Mouse (Mus musculus) neural tube, embryonic 15.5 days (tissue): ENCODE results near the gene Snrpf. TPM values are rescaled to one million over a fixed set of nuclear protein-coding genes. Genes with fewer than 3 reads are reported as not detected.

Experiments
- ATAC-seq: fragments of 200-750 bp; cut with Nextera tagmentation; 2 replicates; pipeline ENCODE4 v1.8.0; 2017; ENCODE audit warnings: mild to moderate bottlenecking, moderate TSS enrichment, moderate library complexity; ENCODE audit not compliant: low FRiP score
- H3K27ac ChIP-seq: fragments of 300-500 bp; sonication (generic); replicated peaks from 2 replicates; pipeline ENCODE4 v1.5.1; 2015; ENCODE audit warnings: mild to moderate bottlenecking, inconsistent platforms
- H3K27me3 ChIP-seq: fragments of 300-500 bp; sonication (generic); replicated peaks from 2 replicates; pipeline ENCODE4 v1.6.1; 2015; ENCODE audit warnings: inconsistent platforms
- H3K36me3 ChIP-seq: fragments of 300-500 bp; sonication (generic); 2 replicates; pipeline ENCODE4 v1.6.1; 2015; ENCODE audit warnings: inconsistent platforms
- H3K4me1 ChIP-seq: fragments of 300-500 bp; sonication (generic); 2 replicates; pipeline ENCODE4 v1.6.1; 2015; ENCODE audit warnings: inconsistent platforms
- H3K4me2 ChIP-seq: fragments of 300-500 bp; sonication (generic); 2 replicates; pipeline ENCODE4 v1.6.1; 2015; ENCODE audit warnings: inconsistent platforms, mild to moderate bottlenecking, moderate library complexity
- H3K4me3 ChIP-seq: fragments of 300-500 bp; sonication (generic); replicated peaks from 2 replicates; pipeline ENCODE4 v1.5.1; 2015; ENCODE audit warnings: mild to moderate bottlenecking, inconsistent platforms
- H3K9ac ChIP-seq: fragments of 300-500 bp; sonication (generic); replicated peaks from 2 replicates; pipeline ENCODE4 v1.6.1; 2015; ENCODE audit warnings: mild to moderate bottlenecking, inconsistent platforms
- H3K9me3 ChIP-seq: fragments of 300-500 bp; sonication (generic); replicated peaks from 2 replicates; pipeline ENCODE4 v1.6.1; 2016; ENCODE audit warnings: inconsistent platforms
- WGBS: fragments of 180-500 bp; shearing (Covaris S2); methylation state at CpG from one replicate; pipeline ENCODE4 v1.1.7; 2015; ENCODE audit warnings: mixed read lengths; 5-methylcytosine and 5-hydroxymethylcytosine counted together
- polyA plus RNA-seq: library from polyadenylated mRNA; unstranded; fragments of >200 nt; fragmentation: Nextera tagmentation; extraction: Ambion mirVana; gene quantifications from 2 replicates; pipeline ENCODE4 v1.2.1, GENCODE M21; 2015

The Snrpf gene
- polyA plus RNA-seq, 1 experiment from 2014 or later: 58.2 TPM

DNA sequence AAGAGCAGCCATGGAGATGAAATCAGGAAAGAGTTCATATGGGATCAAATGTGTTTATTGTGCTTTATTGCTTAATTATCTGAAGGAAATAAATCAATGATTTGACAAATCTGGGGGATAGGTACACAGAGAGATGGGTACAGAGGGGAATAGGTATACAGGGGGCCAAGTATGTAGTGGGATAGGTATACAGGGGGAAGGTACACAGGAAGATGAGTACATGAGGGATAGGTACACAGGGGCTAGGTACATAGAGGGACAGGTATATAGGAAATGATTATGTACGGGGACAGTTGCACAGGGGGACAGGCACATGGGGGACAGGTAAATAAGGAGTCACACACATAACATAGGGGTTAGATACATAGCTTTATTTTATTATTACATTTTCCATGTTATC is 21.4 kb upstream of the Snrpf start:
- no peak overlapping the region for H3K4me2 ChIP-seq
- WGBS: 100% methylated on average over 1 of the region's 1 CpGs
- 0 out of 2 replicates have a peak, but pooled peaks have one; percentile 35 for ATAC-seq
- H3K27me3 ChIP-seq: no peaks in the 10 kb centered on the region
- H3K4me3 ChIP-seq: no peak overlapping the region
- no peak overlapping the region for H3K27ac ChIP-seq
- 0 out of 2 replicates have a peak, but pooled peaks cover 5% of the 10 kb centered on the region for H3K4me1 ChIP-seq
- no peak overlapping the region for H3K9ac ChIP-seq
- H3K36me3 ChIP-seq: no peaks in the 10 kb centered on the region
- 0 out of 2 replicates have a peak, but pooled peaks cover 2% of the 10 kb centered on the region for H3K9me3 ChIP-seq

GRCm38 (mm10) chr10:93609236-93609635 is 19.7 kb upstream of the Snrpf start:
- Histone ChIP-seq H3K36me3 (no peaks in the 10 kb centered on the region), H3K27me3 (no peaks in the 10 kb centered on the region), H3K4me2 (no peak overlapping the region), H3K4me1 (0 out of 2 replicates have a peak, but pooled peaks cover 5% of the 10 kb centered on the region), H3K27ac (no peak overlapping the region), H3K9ac (no peak overlapping the region), H3K4me3 (no peak overlapping the region), H3K9me3 (0 out of 2 replicates have a peak, but pooled peaks cover 2% of the 10 kb centered on the region)
- no peak for ATAC-seq
- 94% methylated on average over 7 of the region's 7 CpGs for WGBS

DNA sequence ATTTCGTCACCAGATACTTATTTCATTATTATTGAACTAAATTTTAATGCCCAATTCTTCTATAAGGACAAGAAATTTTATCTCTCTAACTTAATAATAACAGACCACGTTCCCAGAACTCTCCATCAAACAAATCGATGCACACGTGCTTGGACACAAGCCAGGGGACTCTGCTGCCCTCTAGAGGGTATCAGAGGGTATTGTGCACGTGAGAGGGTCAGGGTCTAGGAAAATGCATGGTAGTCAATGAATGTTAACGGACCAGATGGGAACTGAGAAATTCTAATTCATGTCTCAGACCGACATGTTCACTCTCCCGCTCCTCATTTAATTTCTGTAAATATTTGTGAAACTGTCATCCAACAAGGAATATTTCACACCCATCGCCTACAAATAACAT is 18.5 kb upstream of the Snrpf start:
- Histone ChIP-seq H3K36me3 (no peaks in the 10 kb centered on the region), H3K27ac (no peak overlapping the region), H3K4me2 (no peak overlapping the region), H3K9me3 (0 out of 2 replicates have a peak, but pooled peaks cover 2% of the 10 kb centered on the region), H3K4me3 (no peak overlapping the region), H3K9ac (no peak overlapping the region), H3K4me1 (0 out of 2 replicates have a peak, but pooled peaks cover 5% of the 10 kb centered on the region), H3K27me3 (no peaks in the 10 kb centered on the region)
- WGBS: 53% methylated on average over 9 of the region's 9 CpGs
- no peak for ATAC-seq

- Histone ChIP-seq H3K27me3 (no peaks in the 10 kb centered on the region), H3K9me3 (0 out of 2 replicates have a peak, but pooled peaks cover 2% of the 10 kb centered on the region), H3K9ac (no peak overlapping the region), H3K4me2 (no peak overlapping the region), H3K4me3 (no peak overlapping the region), H3K36me3 (no peaks in the 10 kb centered on the region), H3K4me1 (no peaks in the 10 kb centered on the region), H3K27ac (no peak overlapping the region)
- ATAC-seq: no peak
- 90% methylated on average over 9 of the region's 9 CpGs for WGBS
Measured at GRCm38 (mm10) chr10:93606326-93606725, 16.8 kb upstream of the Snrpf start.

- H3K27ac ChIP-seq: no peak overlapping the region
- ATAC-seq: no peak
- H3K4me3 ChIP-seq: no peak overlapping the region
- H3K27me3 ChIP-seq: no peaks in the 10 kb centered on the region; the same call in 1 of the 2 replicates
- H3K4me1 ChIP-seq: no peaks in the 10 kb centered on the region
- H3K9me3 ChIP-seq: no peaks in the 10 kb centered on the region
- no peak overlapping the region for H3K9ac ChIP-seq
- H3K4me2 ChIP-seq: no peak overlapping the region
- H3K36me3 ChIP-seq: no peaks in the 10 kb centered on the region
- 93% methylated on average over 1 of the region's 1 CpGs for WGBS
Measured at GRCm38 (mm10) chr10:93603256-93603655, 13.8 kb upstream of the Snrpf start.

DNA sequence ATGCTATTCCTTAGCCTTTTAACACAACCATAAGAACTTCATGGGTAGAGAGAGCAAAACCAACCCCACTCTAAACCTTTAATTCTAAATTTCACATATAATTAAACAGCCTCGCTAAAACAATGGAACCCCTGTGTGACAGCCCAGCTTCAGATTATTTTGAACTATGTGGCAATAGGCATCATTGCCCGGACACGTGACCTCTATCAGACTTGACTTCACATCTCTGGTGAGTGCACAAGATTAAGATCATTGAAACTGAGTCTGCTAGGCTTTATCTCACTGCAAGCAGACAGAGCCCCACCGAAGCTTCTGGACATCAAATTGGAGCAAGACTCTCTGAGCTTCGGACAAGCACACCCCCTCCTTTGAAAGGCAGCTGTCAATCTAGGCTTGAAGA is 12.8 kb upstream of the Snrpf start:
- H3K27ac ChIP-seq: no peak overlapping the region
- no peaks in the 10 kb centered on the region for H3K9me3 ChIP-seq
- no peak overlapping the region for H3K4me3 ChIP-seq
- no peak overlapping the region for H3K4me2 ChIP-seq
- H3K27me3 ChIP-seq: no peaks in the 10 kb centered on the region; the same call in 1 of the 2 replicates
- ATAC-seq: no peak
- H3K4me1 ChIP-seq: no peaks in the 10 kb centered on the region
- no peak overlapping the region for H3K9ac ChIP-seq
- no peaks in the 10 kb centered on the region for H3K36me3 ChIP-seq
- WGBS: 85% methylated on average over 5 of the region's 5 CpGs

DNA sequence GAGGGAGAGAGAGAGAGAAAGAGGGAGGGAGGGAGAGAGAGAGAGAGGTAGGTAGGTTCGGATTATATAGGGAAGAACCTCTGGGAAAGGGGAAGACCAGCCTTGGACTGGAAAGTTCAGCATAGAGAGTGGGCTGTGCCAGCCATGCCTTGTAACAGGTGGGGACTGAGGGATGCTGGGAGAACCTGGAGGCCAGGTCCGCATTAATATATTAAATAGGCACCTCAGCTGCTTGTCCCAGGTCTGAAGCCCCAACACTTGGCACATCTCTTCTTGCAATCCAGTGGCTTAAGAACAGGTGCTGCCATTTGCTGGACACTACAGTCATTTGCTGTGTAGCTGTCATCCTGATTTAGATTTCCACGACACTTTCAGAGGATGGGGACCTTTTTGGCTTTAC is 7.1 kb upstream of the Snrpf start:
- WGBS: 78% methylated on average over 3 of the region's 3 CpGs
- Histone ChIP-seq H3K4me1 (peaks cover 3% of the 10 kb centered on the region), H3K9ac (no peak overlapping the region), H3K4me3 (no peak overlapping the region), H3K36me3 (no peaks in the 10 kb centered on the region), H3K27ac (no peak overlapping the region), H3K4me2 (no peak overlapping the region), H3K27me3 (peaks cover 5% of the 10 kb centered on the region; the same call in 1 of the 2 replicates), H3K9me3 (no peaks in the 10 kb centered on the region)
- ATAC-seq: no peak

DNA sequence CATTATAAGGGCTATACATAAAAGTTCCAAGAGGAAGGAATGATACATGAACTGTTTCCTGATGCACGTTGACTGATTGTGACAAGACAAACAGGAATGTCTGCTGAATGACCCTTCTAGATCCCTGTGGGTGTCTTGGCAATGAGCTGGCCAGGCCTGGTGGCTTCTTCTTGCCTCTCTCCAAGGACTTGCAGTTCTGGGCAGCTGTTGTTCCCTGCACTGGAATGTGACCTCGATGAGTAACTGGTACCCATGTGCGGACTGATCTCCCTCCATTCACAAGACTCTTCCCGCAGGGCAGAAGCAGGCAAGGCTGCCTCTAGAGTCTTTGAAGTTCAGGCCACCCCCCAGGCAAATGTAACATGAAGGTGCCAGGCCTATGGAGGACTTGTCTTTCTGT is 6.3 kb upstream of the Snrpf start:
- 70% methylated on average over 4 of the region's 4 CpGs for whole genome bisulfite sequencing
- H3K4me3 ChIP-seq: no peak overlapping the region
- ATAC-seq: no peak
- H3K4me2 ChIP-seq: no peak overlapping the region
- H3K27me3 ChIP-seq: peaks cover 5% of the 10 kb centered on the region; the same call in 1 of the 2 replicates
- peaks cover 3% of the 10 kb centered on the region for H3K4me1 ChIP-seq
- H3K27ac ChIP-seq: no peak overlapping the region
- H3K9me3 ChIP-seq: no peaks in the 10 kb centered on the region
- no peaks in the 10 kb centered on the region for H3K36me3 ChIP-seq
- H3K9ac ChIP-seq: no peak overlapping the region

- WGBS: 2% methylated on average over 22 of the region's 22 CpGs
- peaks cover 7% of the 10 kb centered on the region for H3K4me1 ChIP-seq
- H3K9ac ChIP-seq: peak overlapping the region; percentile 56
- peak overlapping the region; percentile 49 for H3K4me3 ChIP-seq
- no peaks in the 10 kb centered on the region for H3K9me3 ChIP-seq
- H3K36me3 ChIP-seq: no peaks in the 10 kb centered on the region
- peak; percentile 80; the same call in 1 of the 2 replicates for ATAC-seq
- H3K27ac ChIP-seq: peak overlapping the region; percentile 64; the same call in 1 of the 2 replicates
- peaks cover 5% of the 10 kb centered on the region; the same call in 1 of the 2 replicates for H3K27me3 ChIP-seq
- H3K4me2 ChIP-seq: peak overlapping the region; percentile 78
Measured at GRCm38 (mm10) chr10:93594022-93594482, 4.5 kb upstream of the Snrpf start.

DNA sequence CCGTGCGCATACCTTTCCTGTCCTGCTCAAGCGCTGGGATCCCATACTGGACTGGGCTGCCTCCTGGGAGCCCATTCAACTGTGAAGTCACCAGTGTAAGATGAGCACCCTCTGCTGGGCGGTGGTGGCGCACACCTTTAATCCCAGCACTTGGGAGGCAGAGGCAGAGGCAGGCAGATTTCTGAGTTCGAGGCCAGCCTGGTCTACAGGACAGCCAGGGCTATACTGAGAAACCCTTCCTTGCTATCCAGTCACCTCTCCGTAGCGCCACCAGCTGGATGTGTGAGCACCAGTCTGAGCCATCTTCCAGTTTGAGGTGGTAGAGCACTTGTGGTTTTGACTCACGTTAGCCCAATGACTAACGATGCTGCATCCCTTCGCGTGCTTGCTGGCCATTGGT is 3.0 kb upstream of the Snrpf start:
- peaks cover 20% of the 10 kb centered on the region for H3K4me1 ChIP-seq
- H3K4me2 ChIP-seq: no peak overlapping the region
- ATAC-seq: no peak
- 58% methylated on average over 12 of the region's 12 CpGs for WGBS
- H3K9ac ChIP-seq: no peak overlapping the region
- no peak overlapping the region for H3K27ac ChIP-seq
- H3K4me3 ChIP-seq: no peak overlapping the region
- H3K27me3 ChIP-seq: 0 out of 2 replicates have a peak, but pooled peaks cover 5% of the 10 kb centered on the region
- no peaks in the 10 kb centered on the region for H3K36me3 ChIP-seq
- no peaks in the 10 kb centered on the region for H3K9me3 ChIP-seq

DNA sequence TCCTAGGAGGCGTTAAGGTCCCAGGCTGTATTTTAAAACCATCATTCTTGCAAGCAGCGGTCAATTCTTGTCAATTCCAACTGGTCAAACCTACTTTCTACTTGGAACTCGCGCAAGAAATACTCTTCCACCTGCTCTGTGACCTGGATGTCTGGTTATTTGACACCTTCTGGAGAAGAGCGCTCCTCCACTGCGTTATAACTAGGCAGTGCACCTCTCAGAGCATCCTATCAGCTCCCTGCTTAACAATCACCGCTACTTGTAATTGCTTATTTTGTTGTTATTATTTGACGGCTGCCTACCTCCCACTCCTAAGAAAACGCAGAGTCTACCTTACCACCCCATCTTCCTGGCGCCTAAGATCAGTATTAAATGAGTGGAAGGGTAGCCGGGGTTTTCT is 710 bp downstream of the Snrpf start:
- Histone ChIP-seq H3K9me3 (no peaks in the 10 kb centered on the region), H3K4me1 (peaks cover 18% of the 10 kb centered on the region)
- peak; percentile 38 for ATAC-seq

DNA sequence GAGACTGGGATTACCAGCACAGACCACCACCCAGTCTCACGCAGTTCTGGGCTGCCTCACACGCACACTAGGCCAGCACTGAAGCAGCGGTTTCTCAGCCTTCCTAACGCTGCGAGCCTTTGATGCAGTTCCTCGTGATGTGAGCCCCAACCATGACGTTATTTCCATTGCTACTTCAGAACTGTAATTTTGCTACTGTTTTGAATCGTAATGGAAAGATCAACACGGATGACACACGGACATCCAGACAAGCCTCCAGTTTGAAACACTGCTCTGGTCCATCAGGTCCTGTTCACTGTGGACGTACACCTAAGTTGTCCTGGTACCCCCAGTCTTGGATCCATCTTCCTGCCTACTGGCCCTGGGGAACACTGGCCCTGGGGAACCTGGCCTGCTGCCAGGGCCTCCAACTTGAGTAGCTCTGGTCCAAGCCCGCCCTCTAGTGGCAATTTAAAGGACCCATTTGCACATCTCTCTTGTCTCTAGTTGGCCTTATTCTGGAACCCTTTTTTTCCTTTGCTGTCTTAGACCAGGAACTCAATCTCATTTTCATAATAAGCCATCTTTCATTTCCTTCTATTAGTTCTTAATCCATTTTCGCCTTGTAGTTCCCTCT is 12.1 kb downstream of the Snrpf start:
- peaks cover 13% of the 10 kb centered on the region for H3K36me3 ChIP-seq
- H3K27me3 ChIP-seq: no peaks in the 10 kb centered on the region
- WGBS: 69% methylated on average over 13 of the region's 13 CpGs
- H3K9ac ChIP-seq: no peak overlapping the region
- H3K4me1 ChIP-seq: no peaks in the 10 kb centered on the region
- no peak for ATAC-seq
- no peak overlapping the region for H3K4me3 ChIP-seq
- H3K9me3 ChIP-seq: no peaks in the 10 kb centered on the region
- H3K4me2 ChIP-seq: no peak overlapping the region
- no peak overlapping the region for H3K27ac ChIP-seq

More for the DNA sequence above, 710 bp downstream of the Snrpf start:
- Histone ChIP-seq H3K4me3 (peak overlapping the region; percentile 69), H3K27me3 (0 out of 2 replicates have a peak, but pooled peaks cover 5% of the 10 kb centered on the region), H3K27ac (peak overlapping the region; percentile 87), H3K36me3 (peaks cover 13% of the 10 kb centered on the region), H3K9ac (peak overlapping the region; percentile 71), H3K4me2 (peak overlapping the region; percentile 66)
- WGBS: under 1% methylated on average over 11 of the region's 11 CpGs
